Mouse (Mus musculus) heart, embryonic 10.5 days (tissue): Measurements from ENCODE around the gene Dnajc16. TPM values are rescaled to one million over a fixed set of nuclear protein-coding genes. Genes with fewer than 3 reads are reported as not detected.
"Not testable (repeated sequence)": the region's sequence is repeated elsewhere in the genome, so short reads cannot be mapped to it uniquely, and the experiment has no call there.

Experiments used
- DNase-seq: peaks from one replicate; pipeline ENCODE4 v3.0.0-alpha.2; 2017; ENCODE audit warnings: low spot score
- H3K27ac ChIP-seq: fragments of 300-500 bp; sonication (generic); 2 replicates; pipeline ENCODE4 v1.5.1; 2016; ENCODE audit warnings: mild to moderate bottlenecking
- H3K27me3 ChIP-seq: fragments of 300-500 bp; sonication (generic); 2 replicates; pipeline ENCODE4 v1.6.1; 2016; ENCODE audit warnings: mild to moderate bottlenecking; ENCODE audit not compliant: poor library complexity, insufficient read depth, severe bottlenecking
- H3K36me3 ChIP-seq: fragments of 300-500 bp; sonication (generic); 2 replicates; pipeline ENCODE4 v1.6.1; 2016; ENCODE audit warnings: mild to moderate bottlenecking, moderate library complexity
- H3K4me1 ChIP-seq: fragments of 300-500 bp; sonication (generic); 2 replicates; pipeline ENCODE4 v1.6.1; 2016; ENCODE audit warnings: mild to moderate bottlenecking
- H3K4me3 ChIP-seq: fragments of 300-500 bp; sonication (generic); 2 replicates; pipeline ENCODE4 v1.5.1; 2016; ENCODE audit warnings: mild to moderate bottlenecking, moderate library complexity
- H3K9me3 ChIP-seq: fragments of 300-500 bp; sonication (generic); 2 replicates; pipeline ENCODE4 v1.6.1; 2016; ENCODE audit warnings: mild to moderate bottlenecking, moderate library complexity
- WGBS: fragments of 180-500 bp; shearing (Covaris S2); methylation state at CpG from one replicate; pipeline ENCODE4 v1.1.7; 2016; 5-methylcytosine and 5-hydroxymethylcytosine counted together
- polyA plus RNA-seq: library from polyadenylated mRNA; unstranded; fragments of >200 nt; fragmentation: Nextera tagmentation; extraction: Ambion mirVana; gene quantifications from 2 replicates; pipeline ENCODE4 v1.2.1, GENCODE M21; 2016

Dnajc16 gene
- polyA plus RNA-seq, 1 experiment from 2014 or later, result 5.4 TPM

GRCm38 (mm10) chr4:141793282-141794151 is 2.8 kb upstream of the Dnajc16 start, which contains the start of gene Casp9:
Gene Casp9, plus strand, starts transcription at chr4:141793612.
- H3K4me1 ChIP-seq, result peaks cover 17% of the 10 kb centered on the region
- DNase-seq, result peak; percentile 99
- H3K27me3 ChIP-seq, result no peaks in the 10 kb centered on the region
- peaks cover 25% of the 10 kb centered on the region for H3K36me3 ChIP-seq
- H3K4me3 ChIP-seq, result peak within 1 kb of the TSS; percentile 84
- peak within 1 kb of the TSS; percentile 93 for H3K27ac ChIP-seq
- under 1% methylated on average over 79 of the region's 80 CpGs for WGBS
- H3K9me3 ChIP-seq, result no peaks in the 10 kb centered on the region

GRCm38 (mm10) chr4:141792554-141793281 is 2.0 kb upstream of the Dnajc16 start:
- WGBS, result 14% methylated on average over 10 of the region's 10 CpGs
- peak overlapping the region; percentile 84 for H3K4me3 ChIP-seq
- peak overlapping the region; percentile 93 for H3K27ac ChIP-seq
- peaks cover 17% of the 10 kb centered on the region for H3K4me1 ChIP-seq
- H3K27me3 ChIP-seq, result no peaks in the 10 kb centered on the region
- no peaks in the 10 kb centered on the region for H3K9me3 ChIP-seq
- peaks cover 23% of the 10 kb centered on the region for H3K36me3 ChIP-seq
- no peak for DNase-seq

- Histone ChIP-seq H3K36me3 (peaks cover 22% of the 10 kb centered on the region), H3K4me1 (peaks cover 17% of the 10 kb centered on the region), H3K27ac (no peak overlapping the region), H3K9me3 (no peaks in the 10 kb centered on the region), H3K27me3 (no peaks in the 10 kb centered on the region), H3K4me3 (no peak overlapping the region)
- no peak for DNase-seq
- 84% methylated on average over 8 of the region's 8 CpGs for WGBS
Observed at GRCm38 (mm10) chr4:141791951-141792350, 1.2 kb upstream of the Dnajc16 start.

GRCm38 (mm10) chr4:141791486-141791885 is 755 bp upstream of the Dnajc16 start:
- peaks cover 21% of the 10 kb centered on the region for H3K36me3 ChIP-seq
- H3K4me3 ChIP-seq, result no peak overlapping the region
- H3K4me1 ChIP-seq, result peaks cover 17% of the 10 kb centered on the region
- H3K27ac ChIP-seq, result no peak overlapping the region
- WGBS, result 87% methylated on average over 7 of the region's 7 CpGs
- H3K27me3 ChIP-seq, result no peaks in the 10 kb centered on the region
- no peak for DNase-seq
- no peaks in the 10 kb centered on the region for H3K9me3 ChIP-seq

- Histone ChIP-seq H3K9me3 (no peaks in the 10 kb centered on the region), H3K4me3 (peak overlapping the region; percentile 87), H3K27ac (peak overlapping the region; percentile 93), H3K36me3 (peaks cover 33% of the 10 kb centered on the region), H3K4me1 (peaks cover 10% of the 10 kb centered on the region; the same call in 1 of the 2 replicates), H3K27me3 (no peaks in the 10 kb centered on the region)
- DNase-seq, result no peak
- 42% methylated on average over 3 of the region's 3 CpGs for WGBS
Observed at GRCm38 (mm10) chr4:141789564-141790218, 1.0 kb downstream of the Dnajc16 start.

GRCm38 (mm10) chr4:141787462-141787861 is 3.3 kb downstream of the Dnajc16 start:
- H3K4me3 ChIP-seq, result no peak overlapping the region
- no peak overlapping the region for H3K27ac ChIP-seq
- 91% methylated on average over 7 of the region's 7 CpGs for WGBS
- H3K27me3 ChIP-seq, result no peaks in the 10 kb centered on the region
- DNase-seq, result no peak
- no peaks in the 10 kb centered on the region for H3K9me3 ChIP-seq
- peaks cover 6% of the 10 kb centered on the region; the same call in 1 of the 2 replicates for H3K4me1 ChIP-seq
- H3K36me3 ChIP-seq, result peaks cover 54% of the 10 kb centered on the region

GRCm38 (mm10) chr4:141787046-141787445 is 3.7 kb downstream of the Dnajc16 start:
- Histone ChIP-seq H3K36me3 (peaks cover 59% of the 10 kb centered on the region), H3K27me3 (no peaks in the 10 kb centered on the region), H3K9me3 (no peaks in the 10 kb centered on the region), H3K4me1 (peaks cover 6% of the 10 kb centered on the region; the same call in 1 of the 2 replicates), H3K27ac (no peak overlapping the region), H3K4me3 (no peak overlapping the region)
- 85% methylated on average over 6 of the region's 6 CpGs for WGBS
- no peak for DNase-seq

GRCm38 (mm10) chr4:141786141-141786540 is 4.6 kb downstream of the Dnajc16 start:
- Histone ChIP-seq H3K4me1 (peaks cover 6% of the 10 kb centered on the region; the same call in 1 of the 2 replicates), H3K9me3 (no peaks in the 10 kb centered on the region), H3K36me3 (peaks cover 68% of the 10 kb centered on the region), H3K4me3 (no peak overlapping the region), H3K27me3 (no peaks in the 10 kb centered on the region), H3K27ac (no peak overlapping the region)
- no peak for DNase-seq
- 89% methylated on average over 13 of the region's 13 CpGs for WGBS

GRCm38 (mm10) chr4:141784835-141785234 is 5.9 kb downstream of the Dnajc16 start:
- no peak overlapping the region for H3K4me3 ChIP-seq
- no peaks in the 10 kb centered on the region for H3K9me3 ChIP-seq
- H3K4me1 ChIP-seq, result peaks cover 4% of the 10 kb centered on the region; the same call in 1 of the 2 replicates
- no peaks in the 10 kb centered on the region for H3K27me3 ChIP-seq
- DNase-seq, result no peak
- WGBS, result 85% methylated on average over 5 of the region's 5 CpGs
- no peak overlapping the region for H3K27ac ChIP-seq
- peaks cover 81% of the 10 kb centered on the region for H3K36me3 ChIP-seq

- H3K4me3 ChIP-seq, result no peak overlapping the region
- no peak overlapping the region for H3K27ac ChIP-seq
- no peaks in the 10 kb centered on the region for H3K4me1 ChIP-seq
- no peaks in the 10 kb centered on the region for H3K9me3 ChIP-seq
- H3K27me3 ChIP-seq, result no peaks in the 10 kb centered on the region
- H3K36me3 ChIP-seq, result peaks cover 92% of the 10 kb centered on the region
- 97% methylated on average over 8 of the region's 8 CpGs for WGBS
- DNase-seq, result no peak
Observed at GRCm38 (mm10) chr4:141781201-141781985, 9.3 kb downstream of the Dnajc16 start.

GRCm38 (mm10) chr4:141779828-141780227 is 10.9 kb downstream of the Dnajc16 start:
- Histone ChIP-seq H3K27me3 (no peaks in the 10 kb centered on the region), H3K4me3 (no peak overlapping the region), H3K27ac (no peak overlapping the region), H3K9me3 (no peaks in the 10 kb centered on the region), H3K4me1 (no peaks in the 10 kb centered on the region), H3K36me3 (peaks cover 92% of the 10 kb centered on the region)
- no peak for DNase-seq
- 75% methylated on average over 8 of the region's 8 CpGs for WGBS

- H3K27me3 ChIP-seq, H3K4me1 ChIP-seq, H3K4me3 ChIP-seq, DNase-seq, H3K9me3 ChIP-seq, H3K27ac ChIP-seq: not testable (repeated sequence)
- peaks cover 90% of the 10 kb centered on the region for H3K36me3 ChIP-seq
- 83% methylated on average over 4 of the region's 4 CpGs for WGBS
Observed at GRCm38 (mm10) chr4:141773019-141773418, 17.7 kb downstream of the Dnajc16 start.
